In the genomic region with DNA sequence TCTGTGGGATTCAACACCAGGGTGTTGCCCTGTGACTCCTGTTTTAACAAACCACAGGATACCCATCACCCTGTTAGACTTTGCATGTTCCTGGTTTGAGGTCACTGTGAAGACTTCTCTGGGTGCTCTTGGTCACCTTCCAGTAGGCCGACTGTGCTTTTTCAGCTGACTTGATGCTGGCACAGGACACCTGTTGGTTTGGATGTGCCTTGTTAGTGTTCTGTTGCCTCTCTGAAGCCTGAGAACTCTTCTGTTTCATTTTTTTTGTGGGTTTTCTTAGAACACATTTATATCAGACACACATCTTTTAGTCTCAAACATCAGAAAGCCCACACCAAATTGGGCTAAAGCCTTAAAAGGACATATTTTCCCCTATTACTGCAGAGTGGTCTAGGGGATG, we compare ENCODE assay signal across 19 mouse cellular contexts. TPM values are rescaled to one million over a fixed set of nuclear protein-coding genes. Genes with fewer than 3 reads are reported as not detected.
"Had no signal": no experiment of that assay in that cellular context is flagged by ENCODE, and none has a peak within 500 bp of the region (broad histone marks: within the 10 kb centered on the region; RNA-seq: fewer than 3 reads in every experiment).

No protein-coding gene starts in this region.

- H3K4me3 ChIP-seq: left cerebral cortex, adult 2 months; limb, embryonic 10.5 days; liver, embryonic 15.5 days; midbrain, embryonic 12.5 days had no signal

- ATAC-seq: inflammation-experienced regulatory T-cells, adult 6 months; intestine, postnatal 0 days; lung, postnatal 0 days; midbrain, embryonic 16.5 days had no signal

- DNase-seq: kidney, adult 8-10 months; kidney, postnatal 4 days; lung, adult 2 months; lung, postnatal 4 days; right cerebral cortex, adult 18-20 months; right cerebral cortex, postnatal 25 days had no signal

- H3K27ac ChIP-seq: left cerebral cortex, adult 2 months; limb, embryonic 10.5 days; liver, embryonic 15.5 days; midbrain, embryonic 12.5 days had no signal

RNA-seq across cellular contexts. Expression of a gene that starts 48.2 kb away (rescaled TPM):
- total RNA-seq: left cerebral cortex, adult 2 months; left cerebral cortex, postnatal 14 days; megakaryocyte-erythroid progenitor cell, adult 5-6 weeks had no signal
- polyA plus RNA-seq: inflammation-experienced regulatory T-cells, adult 6 months; kidney, embryonic 16.5 days; liver, embryonic 11.5 days; liver, embryonic 15.5 days; small intestine, adult 2 months had no signal
